Mouse (Mus musculus): ENCODE results near the gene Acd. TPM values are rescaled to one million over a fixed set of nuclear protein-coding genes. Genes with fewer than 3 reads are reported as not detected.

Acd gene
- polyA plus RNA-seq, 1 experiment from 2014 or later: 97.6 TPM

Other genes starting within 250 kb of the Acd start
- 153 and 159 TPM in 2 replicates for gene Tppp3, start 229.6 kb downstream of the Acd start, polyA plus RNA-seq (2015; fragmentation: Nextera tagmentation; extraction: Ambion mirVana)
- gene Zdhhc1, start 204.2 kb downstream of the Acd start, polyA plus RNA-seq (2015; fragmentation: Nextera tagmentation; extraction: Ambion mirVana): 33.6 and 38.4 TPM in 2 replicates
- gene Hsd11b2, start 182.3 kb downstream of the Acd start, polyA plus RNA-seq (2015; fragmentation: Nextera tagmentation; extraction: Ambion mirVana): 2.7 and 3.6 TPM in 2 replicates
- gene Atp6v0d1, start 135.1 kb downstream of the Acd start, polyA plus RNA-seq (2015; fragmentation: Nextera tagmentation; extraction: Ambion mirVana): 226 and 244 TPM in 2 replicates
- 33.8 and 35.2 TPM in 2 replicates for gene Ripor1, start 95.8 kb downstream of the Acd start, polyA plus RNA-seq (2015; fragmentation: Nextera tagmentation; extraction: Ambion mirVana)
- gene Ctcf, start 64.5 kb downstream of the Acd start, polyA plus RNA-seq (2015; fragmentation: Nextera tagmentation; extraction: Ambion mirVana): 93.8 and 100 TPM in 2 replicates
- gene Agrp, start 63.7 kb downstream of the Acd start, polyA plus RNA-seq (2015; fragmentation: Nextera tagmentation; extraction: Ambion mirVana): 1.4 TPM in 2 replicates
- 22.9 and 23.0 TPM in 2 replicates for gene Carmil2, start 14.8 kb downstream of the Acd start, polyA plus RNA-seq (2015; fragmentation: Nextera tagmentation; extraction: Ambion mirVana)
- gene Pard6a, start within 50 bp of the Acd start, polyA plus RNA-seq (2015; fragmentation: Nextera tagmentation; extraction: Ambion mirVana): 50.2 and 57.9 TPM in 2 replicates
- 0.28 and 0.45 TPM in 2 replicates for gene 4933405L10Rik, start 6.6 kb upstream of the Acd start, polyA plus RNA-seq (2015; fragmentation: Nextera tagmentation; extraction: Ambion mirVana)
- 14.9 and 16.5 TPM in 2 replicates for gene Enkd1, start 7.1 kb upstream of the Acd start, polyA plus RNA-seq (2015; fragmentation: Nextera tagmentation; extraction: Ambion mirVana)
- gene Gfod2, start 57.6 kb upstream of the Acd start, polyA plus RNA-seq (2015; fragmentation: Nextera tagmentation; extraction: Ambion mirVana): 94.0 and 95.6 TPM in 2 replicates
- 9.6 and 12.6 TPM in 2 replicates for gene Ranbp10, start 126.2 kb upstream of the Acd start, polyA plus RNA-seq (2015; fragmentation: Nextera tagmentation; extraction: Ambion mirVana)
- 0.77 and 0.93 TPM in 2 replicates for gene Tsnaxip1, start 126.6 kb upstream of the Acd start, polyA plus RNA-seq (2015; fragmentation: Nextera tagmentation; extraction: Ambion mirVana)
- 45.9 and 59.5 TPM in 2 replicates for gene Cenpt, start 152.2 kb upstream of the Acd start, polyA plus RNA-seq (2015; fragmentation: Nextera tagmentation; extraction: Ambion mirVana)
- gene Thap11, start 154.0 kb upstream of the Acd start, polyA plus RNA-seq (2015; fragmentation: Nextera tagmentation; extraction: Ambion mirVana): 50.6 and 53.4 TPM in 2 replicates
- gene Nutf2, start 159.5 kb upstream of the Acd start, polyA plus RNA-seq (2015; fragmentation: Nextera tagmentation; extraction: Ambion mirVana): 146 and 153 TPM in 2 replicates
- gene Edc4, start 179.8 kb upstream of the Acd start, polyA plus RNA-seq (2015; fragmentation: Nextera tagmentation; extraction: Ambion mirVana): 55.5 and 56.9 TPM in 2 replicates
- 0.53 TPM in 1 of 2 replicates, not detected in the other for gene Nrn1l, start 192.5 kb upstream of the Acd start, polyA plus RNA-seq (2015; fragmentation: Nextera tagmentation; extraction: Ambion mirVana)
- 10.6 and 10.8 TPM in 2 replicates for gene Pskh1, start 199.3 kb upstream of the Acd start, polyA plus RNA-seq (2015; fragmentation: Nextera tagmentation; extraction: Ambion mirVana)
- 4.5 and 4.9 TPM in 2 replicates for gene Ctrl, start 232.8 kb upstream of the Acd start, polyA plus RNA-seq (2015; fragmentation: Nextera tagmentation; extraction: Ambion mirVana)
- 59.6 and 71.2 TPM in 2 replicates for gene Psmb10, start 237.3 kb upstream of the Acd start, polyA plus RNA-seq (2015; fragmentation: Nextera tagmentation; extraction: Ambion mirVana)
- gene Lcat, start 242.3 kb upstream of the Acd start, polyA plus RNA-seq (2015; fragmentation: Nextera tagmentation; extraction: Ambion mirVana): 1.3 and 3.0 TPM in 2 replicates